Comparison of ENCODE assay signal across 7 mouse cellular contexts in the genomic region with DNA sequence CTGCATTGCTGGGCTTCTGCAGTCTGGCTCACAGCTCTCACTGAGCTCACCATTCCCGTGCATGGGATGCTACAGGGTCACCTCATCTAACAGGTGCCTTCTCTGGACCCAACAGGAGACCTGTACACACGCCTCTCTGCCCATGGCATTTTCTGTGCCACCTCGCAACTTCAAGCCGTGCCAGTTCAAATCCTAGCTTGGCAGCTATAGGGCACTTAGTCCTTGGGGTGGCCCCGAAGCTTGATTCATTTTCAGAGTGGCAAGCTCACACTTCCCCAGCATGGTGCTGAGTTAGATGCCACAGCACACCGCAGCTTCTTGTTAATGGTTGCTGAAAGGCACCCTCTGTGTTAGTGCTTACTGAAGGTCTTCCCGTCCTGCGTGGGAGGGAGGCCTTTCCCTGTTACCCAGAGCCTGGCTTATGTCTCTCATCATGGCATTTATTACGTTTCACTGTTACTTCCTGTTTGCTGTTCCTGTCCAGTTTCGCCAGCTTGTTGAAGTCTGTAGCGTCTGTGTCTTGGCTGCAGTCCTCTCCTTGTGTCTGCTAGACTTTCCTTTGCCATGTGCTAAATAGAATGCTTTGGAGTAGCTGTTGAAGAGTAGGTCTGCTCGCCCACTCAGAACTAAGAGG. TPM values are rescaled to one million over a fixed set of nuclear protein-coding genes. Genes with fewer than 3 reads are reported as not detected.
DNase-seq lines count a peak whose midpoint lies in the region; TF ChIP-seq lines count a peak whose summit lies in the region.

No protein-coding gene starts in this region.

- no peak overlapping the region for H3K4me3 ChIP-seq in heart, embryonic 10.5 days
- H3K4me3 ChIP-seq in limb, embryonic 10.5 days, result no peak overlapping the region
- no peak overlapping the region for H3K4me3 ChIP-seq in small intestine, adult 2 months (ENCODE audit: low read depth, low read length)
- no peak overlapping the region for H3K4me3 ChIP-seq in midbrain, embryonic 10.5 days

- 0 out of 2 replicates have a peak, but pooled peaks cover 4% of the 10 kb centered on the region for H3K36me3 ChIP-seq in heart, embryonic 10.5 days
- no peaks in the 10 kb centered on the region for H3K36me3 ChIP-seq in limb, embryonic 10.5 days
- H3K36me3 ChIP-seq in small intestine, adult 2 months (ENCODE audit: control insufficient read depth, insufficient read depth, low read length), result no peaks in the 10 kb centered on the region
- no peaks in the 10 kb centered on the region; the same call in 1 of the 2 replicates for H3K36me3 ChIP-seq in midbrain, embryonic 10.5 days

- H3K27ac ChIP-seq in heart, embryonic 10.5 days, result peak overlapping the region; percentile 79
- peak overlapping the region; percentile 78 for H3K27ac ChIP-seq in limb, embryonic 10.5 days
- 0 out of 2 replicates have a peak overlapping the region, but pooled peaks have one; percentile 15 for H3K27ac ChIP-seq in small intestine, adult 2 months (ENCODE audit: insufficient read depth, low read depth, low read length)
- no peak overlapping the region for H3K27ac ChIP-seq in midbrain, embryonic 10.5 days (replicated peaks)

- DNase-seq in layer of hippocampus, adult 11-12 months (ENCODE audit: low spot score), result peak; percentile 23
- no peak for DNase-seq in layer of hippocampus, postnatal 10 days (ENCODE audit: low spot score in 2 of 2)
- DNase-seq in heart, embryonic 10.5 days (ENCODE audit: low spot score), result no peak
- DNase-seq in limb, embryonic 10.5 days (ENCODE audit: low spot score), result no peak
- no peak for DNase-seq in midbrain, embryonic 10.5 days (ENCODE audit: low spot score)
- DNase-seq in adrenal gland, postnatal 10 days, result no peak

- no peak for TF ChIP-seq CTCF in small intestine, adult 2 months (IDR thresholded peaks at IDR 0.05; ENCODE audit: extremely low read depth, insufficient read length, insufficient replicate concordance, low read depth, low read length)

- no peaks in the 10 kb centered on the region for H3K9me3 ChIP-seq in heart, embryonic 10.5 days
- H3K9me3 ChIP-seq in limb, embryonic 10.5 days (replicated peaks), result no peaks in the 10 kb centered on the region
- no peaks in the 10 kb centered on the region for H3K9me3 ChIP-seq in midbrain, embryonic 10.5 days (replicated peaks)

- peaks cover 51% of the 10 kb centered on the region for H3K4me1 ChIP-seq in heart, embryonic 10.5 days
- peaks cover 56% of the 10 kb centered on the region for H3K4me1 ChIP-seq in limb, embryonic 10.5 days
- peaks cover 12% of the 10 kb centered on the region for H3K4me1 ChIP-seq in small intestine, adult 2 months (ENCODE audit: control insufficient read depth, insufficient read depth, insufficient read length, low read length)
- peaks cover 16% of the 10 kb centered on the region for H3K4me1 ChIP-seq in midbrain, embryonic 10.5 days

- WGBS in heart, embryonic 10.5 days, result 54% methylated on average over 12 of the region's 12 CpGs
- 67% methylated on average over 12 of the region's 12 CpGs for WGBS in limb, embryonic 10.5 days
- WGBS in small intestine, adult 2 months, result 75% methylated on average over 12 of the region's 12 CpGs
- 87% methylated on average over 12 of the region's 12 CpGs for WGBS in midbrain, embryonic 10.5 days

- H3K27me3 ChIP-seq in heart, embryonic 10.5 days (ENCODE audit: insufficient read depth, poor library complexity, severe bottlenecking), result no peaks in the 10 kb centered on the region
- no peaks in the 10 kb centered on the region for H3K27me3 ChIP-seq in limb, embryonic 10.5 days (ENCODE audit: low read depth, poor library complexity, severe bottlenecking)
- no peaks in the 10 kb centered on the region for H3K27me3 ChIP-seq in small intestine, adult 2 months (ENCODE audit: control insufficient read depth, insufficient read depth, low read length)
- H3K27me3 ChIP-seq in midbrain, embryonic 10.5 days (ENCODE audit: low read depth, poor library complexity, severe bottlenecking), result no peaks in the 10 kb centered on the region

- no peak for TF ChIP-seq POLR2A in small intestine, adult 2 months (IDR thresholded peaks at IDR 0.05; ENCODE audit: low read depth, low read length)

RNA-seq across cellular contexts. Expression of gene Taf11, which starts 28.6 kb away (rescaled TPM):
- total RNA-seq in layer of hippocampus, postnatal 10 days (2021), result 10 to 100 TPM; 31.0 to 31.1 TPM
- polyA plus RNA-seq in heart, embryonic 10.5 days (2016; fragmentation: Nextera tagmentation; extraction: Ambion mirVana), result 52.5 and 64.0 TPM in 2 replicates
- polyA plus RNA-seq in limb, embryonic 10.5 days (2016; fragmentation: Nextera tagmentation; extraction: Ambion mirVana), result 92.8 and 93.9 TPM in 2 replicates
- polyA plus RNA-seq in small intestine, adult 2 months (2012; rRNA removed), result 2.0 and 3.9 TPM in 2 replicates
- 95.5 and 96.3 TPM in 2 replicates for polyA plus RNA-seq in midbrain, embryonic 10.5 days (2016; fragmentation: Nextera tagmentation; extraction: Ambion mirVana)
- total RNA-seq in adrenal gland, postnatal 10 days (2021), result 10 to 100 TPM; 28.9 to 29.8 TPM

RNA-seq across cellular contexts. Expression of gene Anks1, which starts 29.1 kb away (rescaled TPM):
- 10 to 100 TPM; 40.2 to 46.0 TPM for total RNA-seq in layer of hippocampus, postnatal 10 days (2021)
- 9.2 and 10.4 TPM in 2 replicates for polyA plus RNA-seq in heart, embryonic 10.5 days (2016; fragmentation: Nextera tagmentation; extraction: Ambion mirVana)
- 13.3 and 15.5 TPM in 2 replicates for polyA plus RNA-seq in limb, embryonic 10.5 days (2016; fragmentation: Nextera tagmentation; extraction: Ambion mirVana)
- polyA plus RNA-seq in small intestine, adult 2 months (2012; rRNA removed), result 16.8 and 28.2 TPM in 2 replicates
- 19.3 and 31.9 TPM in 2 replicates for polyA plus RNA-seq in midbrain, embryonic 10.5 days (2016; fragmentation: Nextera tagmentation; extraction: Ambion mirVana)
- total RNA-seq in adrenal gland, postnatal 10 days (2021), result 10 to 100 TPM; 26.9 to 40.0 TPM

Comparison
In these comparisons a context has a peak if more than half of its experiments do, and no peak if none do; other contexts are left out.
1. RNA of gene Taf11, which starts 28.6 kb away (polyA plus RNA-seq): 95.5 to 96.3 TPM in midbrain, embryonic 10.5 days, 92.8 to 93.9 TPM in limb, embryonic 10.5 days and 52.5 to 64.0 TPM in heart, embryonic 10.5 days; 2.0 to 3.9 TPM in small intestine, adult 2 months; every median in the first group is over 10 times any median in the second.